Mouse (Mus musculus): ENCODE measurements around the gene Mtor. TPM values are rescaled to one million over a fixed set of nuclear protein-coding genes. Genes with fewer than 3 reads are reported as not detected.

The Mtor gene
- polyA plus RNA-seq, 1 experiment from 2014 or later = 19.8 TPM

DNA sequence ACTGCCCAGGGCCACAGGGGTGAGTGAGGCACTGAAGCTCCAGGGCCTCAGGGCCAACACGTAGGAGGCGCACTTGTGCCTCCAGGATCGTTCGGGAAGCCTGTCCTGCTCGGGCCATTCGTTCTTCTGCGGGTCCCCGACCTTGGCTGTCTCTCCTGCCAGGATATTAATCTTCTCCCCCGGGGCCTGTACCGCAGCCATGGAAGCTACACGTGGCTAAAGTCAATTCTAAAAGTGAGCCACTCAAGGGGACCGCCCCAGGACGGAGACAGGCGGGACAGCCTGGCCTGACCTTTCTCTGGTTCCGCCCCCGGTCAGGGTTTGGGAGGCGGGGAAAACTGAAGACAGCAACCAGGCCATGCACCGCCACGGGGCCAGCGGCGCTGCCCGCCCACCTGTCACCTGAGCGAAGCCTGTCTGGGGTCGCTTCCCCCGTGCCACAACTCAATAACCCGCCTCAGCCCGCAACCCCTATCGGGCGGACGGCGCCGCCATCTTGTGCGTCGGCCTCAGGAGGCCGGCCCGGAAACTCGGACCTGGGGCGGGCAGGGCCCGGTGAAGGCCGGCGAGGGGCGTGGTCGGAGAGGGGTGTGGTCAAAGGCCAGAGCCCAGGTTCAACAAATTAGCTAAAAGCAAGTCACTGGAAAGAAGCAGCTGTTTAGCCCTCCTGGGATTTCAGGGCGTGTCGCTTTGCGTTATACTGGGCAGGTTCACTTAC is 4.0 kb upstream of the Mtor start, which contains the start of gene Ubiad1:
TSS of gene Ubiad1 (minus strand) at position 522 of the 718 bp plus-strand sequence.
- H3K27me3 ChIP-seq = no peaks in the 10 kb centered on the region
- under 1% methylated on average over 46 of the region's 46 CpGs for WGBS
- peak within 1 kb of the TSS; percentile 57; the same call in 1 of the 2 replicates for H3K27ac ChIP-seq

DNA sequence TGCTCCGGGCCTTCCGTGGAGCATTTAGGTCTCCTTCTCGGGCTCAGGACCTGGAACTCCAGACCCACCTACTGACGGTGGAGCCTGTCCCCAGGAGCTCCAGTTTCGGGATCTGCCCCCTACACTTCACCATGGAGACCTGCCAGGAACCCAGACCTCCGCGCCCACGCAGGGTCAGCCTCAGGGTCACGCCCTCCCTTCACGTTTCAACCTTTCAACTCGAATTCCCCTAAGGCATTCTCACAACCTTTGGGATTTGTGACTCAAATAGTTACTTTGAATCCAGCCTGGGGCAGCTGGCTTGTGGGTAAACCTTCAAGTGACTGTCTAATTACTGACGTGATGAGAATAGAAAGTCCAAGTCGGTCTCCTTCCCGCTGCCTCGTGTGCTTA is 438 bp downstream of the Mtor start:
- Histone ChIP-seq H3K27me3 (no peaks in the 10 kb centered on the region), H3K4me1 (peaks cover 16% of the 10 kb centered on the region), H3K27ac (peak overlapping the region; percentile 48; the same call in 1 of the 2 replicates), H3K9ac (peak overlapping the region; percentile 86), H3K9me3 (no peaks in the 10 kb centered on the region), H3K36me3 (peaks cover 18% of the 10 kb centered on the region), H3K4me2 (replicated peaks) (peak overlapping the region; percentile 79), H3K4me3 (peak overlapping the region; percentile 88)
- no peak for ATAC-seq (ENCODE audit: insufficient number of reproducible peaks, insufficient read depth, low FRiP score, low TSS enrichment)
- under 1% methylated on average over 15 of the region's 15 CpGs for WGBS

More for the DNA sequence above, 4.0 kb upstream of the Mtor start, which contains the start of gene Ubiad1:
- peak; percentile 42; the same call in 1 of the 2 replicates for ATAC-seq (ENCODE audit: insufficient number of reproducible peaks, insufficient read depth, low FRiP score, low TSS enrichment)
- Histone ChIP-seq H3K9me3 (no peaks in the 10 kb centered on the region), H3K9ac (peak within 1 kb of the TSS; percentile 78), H3K4me1 (peaks cover 18% of the 10 kb centered on the region), H3K4me2 (replicated peaks) (peak within 1 kb of the TSS; percentile 88), H3K36me3 (no peaks in the 10 kb centered on the region), H3K4me3 (peak within 1 kb of the TSS; percentile 81)

- no peak for ATAC-seq (ENCODE audit: insufficient number of reproducible peaks, insufficient read depth, low FRiP score, low TSS enrichment)
- Histone ChIP-seq H3K27me3 (no peaks in the 10 kb centered on the region), H3K36me3 (peaks cover 64% of the 10 kb centered on the region), H3K4me3 (no peak overlapping the region), H3K9ac (no peak overlapping the region), H3K9me3 (no peaks in the 10 kb centered on the region), H3K4me1 (peaks cover 8% of the 10 kb centered on the region), H3K4me2 (replicated peaks) (no peak overlapping the region), H3K27ac (no peak overlapping the region)
- WGBS = 91% methylated on average over 11 of the region's 11 CpGs
These were observed 5.3 kb downstream of the Mtor start for GRCm38 (mm10) chr4:148453707-148454106.

DNA sequence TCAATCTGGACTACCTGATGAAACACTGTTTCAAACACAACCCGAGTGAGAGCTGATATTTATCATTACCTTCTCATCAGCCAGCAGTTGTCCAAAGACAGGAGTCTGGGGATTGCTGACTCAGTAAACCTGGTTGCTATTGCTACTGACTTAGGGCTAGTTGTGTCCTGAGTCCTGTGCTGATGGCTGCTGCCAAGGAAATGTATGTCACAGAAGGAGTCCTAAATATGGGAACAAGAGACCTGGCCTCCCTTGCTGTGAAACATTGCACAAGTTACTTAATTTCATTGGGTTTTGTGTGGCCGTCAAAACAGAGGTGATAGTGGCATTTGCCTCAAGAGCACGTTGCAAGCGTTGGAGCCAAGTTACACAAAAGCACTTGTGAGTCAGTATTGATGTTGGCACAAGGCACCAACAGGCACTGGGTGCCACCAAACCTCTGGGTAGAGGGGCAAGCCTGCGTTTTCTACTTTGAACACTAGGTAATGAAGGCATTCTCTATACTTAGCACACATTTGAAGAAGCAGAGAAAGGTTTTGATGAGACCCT is 7.1 kb downstream of the Mtor start:
- H3K9me3 ChIP-seq = no peaks in the 10 kb centered on the region
- no peaks in the 10 kb centered on the region for H3K27me3 ChIP-seq
- WGBS = 95% methylated on average over 5 of the region's 5 CpGs
- no peaks in the 10 kb centered on the region for H3K4me1 ChIP-seq
- H3K36me3 ChIP-seq = peaks cover 82% of the 10 kb centered on the region
- no peak overlapping the region for H3K4me3 ChIP-seq
- no peak for ATAC-seq (ENCODE audit: insufficient number of reproducible peaks, insufficient read depth, low FRiP score, low TSS enrichment)
- no peak overlapping the region for H3K27ac ChIP-seq
- H3K9ac ChIP-seq = no peak overlapping the region
- H3K4me2 ChIP-seq (replicated peaks) = no peak overlapping the region

DNA sequence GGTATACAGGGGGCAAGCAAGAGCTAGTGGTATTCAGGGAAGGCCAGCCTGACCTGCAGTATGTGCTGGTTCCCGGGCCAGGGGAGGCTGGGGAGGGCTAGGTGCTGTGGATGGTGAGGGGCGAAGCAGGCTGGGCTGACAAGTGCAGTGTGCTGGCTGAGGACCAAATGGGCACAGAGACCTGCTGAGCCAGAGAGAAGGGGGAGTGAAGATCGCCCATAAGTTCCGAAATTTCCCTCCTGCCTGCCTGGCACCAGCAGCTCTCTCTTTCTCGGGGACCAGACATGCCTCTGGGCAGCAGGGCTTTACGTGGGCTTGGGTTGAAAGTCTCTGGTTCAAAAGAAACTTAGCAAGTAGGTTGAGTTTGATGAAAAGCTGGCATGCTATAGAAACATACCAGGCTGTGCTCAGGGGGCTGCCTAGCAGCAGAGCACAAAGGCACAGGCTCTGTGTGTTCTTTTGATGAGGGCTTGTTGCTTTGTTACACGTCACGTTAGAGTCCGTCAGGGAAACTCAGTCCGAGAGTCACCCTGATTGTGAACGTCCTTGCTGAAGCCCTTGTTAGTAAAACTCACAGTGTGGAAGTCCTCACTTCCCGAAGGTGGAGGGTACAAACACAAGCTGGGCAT is 12.4 kb downstream of the Mtor start:
- Histone ChIP-seq H3K9ac (no peak overlapping the region), H3K4me3 (no peak overlapping the region), H3K9me3 (no peaks in the 10 kb centered on the region), H3K27ac (no peak overlapping the region), H3K36me3 (peaks cover 97% of the 10 kb centered on the region), H3K4me2 (replicated peaks) (no peak overlapping the region), H3K4me1 (no peaks in the 10 kb centered on the region), H3K27me3 (no peaks in the 10 kb centered on the region)
- no peak for ATAC-seq (ENCODE audit: insufficient number of reproducible peaks, insufficient read depth, low FRiP score, low TSS enrichment)
- WGBS = 88% methylated on average over 12 of the region's 12 CpGs

GRCm38 (mm10) chr4:148461772-148462171 is 13.4 kb downstream of the Mtor start:
- WGBS = 82% methylated on average over 4 of the region's 4 CpGs
- Histone ChIP-seq H3K27ac (no peak overlapping the region), H3K4me2 (replicated peaks) (no peak overlapping the region), H3K9ac (no peak overlapping the region), H3K27me3 (no peaks in the 10 kb centered on the region), H3K9me3 (no peaks in the 10 kb centered on the region), H3K4me1 (no peaks in the 10 kb centered on the region), H3K4me3 (no peak overlapping the region), H3K36me3 (peaks cover 97% of the 10 kb centered on the region)
- ATAC-seq (ENCODE audit: insufficient number of reproducible peaks, insufficient read depth, low FRiP score, low TSS enrichment) = no peak

GRCm38 (mm10) chr4:148462717-148463116 is 14.3 kb downstream of the Mtor start:
- ATAC-seq (ENCODE audit: insufficient number of reproducible peaks, insufficient read depth, low FRiP score, low TSS enrichment) = no peak
- Histone ChIP-seq H3K27me3 (no peaks in the 10 kb centered on the region), H3K4me3 (no peak overlapping the region), H3K27ac (no peak overlapping the region), H3K36me3 (peaks cover 97% of the 10 kb centered on the region), H3K9me3 (no peaks in the 10 kb centered on the region), H3K9ac (no peak overlapping the region), H3K4me2 (replicated peaks) (no peak overlapping the region), H3K4me1 (no peaks in the 10 kb centered on the region)
- 91% methylated on average over 13 of the region's 13 CpGs for WGBS

DNA sequence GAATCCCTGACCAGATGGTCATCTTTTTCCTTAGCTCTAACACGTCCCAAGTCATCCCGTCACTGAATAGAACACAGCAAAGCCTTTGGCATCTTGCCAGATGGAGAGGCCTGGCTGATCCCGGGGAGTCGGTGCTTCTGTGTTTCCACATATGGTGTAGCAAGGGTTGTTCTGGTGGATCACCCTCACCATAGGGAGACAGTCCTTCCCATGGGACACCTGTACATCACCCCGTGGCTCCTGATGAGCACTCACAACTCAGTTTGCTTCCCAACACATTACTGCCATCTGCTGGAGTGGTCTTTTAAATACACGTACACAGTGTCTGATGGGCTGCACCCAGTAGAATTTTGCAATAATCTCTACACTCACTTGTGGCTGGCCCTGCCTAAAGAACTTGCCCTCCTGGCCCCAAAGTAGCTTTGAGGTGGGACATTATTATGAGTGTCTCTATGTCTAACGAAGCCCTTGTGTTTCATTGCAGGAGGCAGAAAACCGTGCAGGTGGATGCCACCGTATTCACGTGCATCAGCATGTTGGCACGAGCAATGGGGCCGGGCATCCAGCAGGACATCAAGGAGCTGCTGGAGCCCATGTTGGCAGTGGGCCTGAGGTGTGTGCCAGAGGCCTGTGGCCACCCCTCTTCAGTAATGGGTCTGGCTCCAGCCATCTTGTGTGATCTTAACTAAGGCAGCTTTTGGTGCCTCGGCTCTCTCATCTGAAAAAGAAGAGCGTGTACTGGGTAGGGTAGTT is 15.0 kb downstream of the Mtor start:
- ATAC-seq (ENCODE audit: insufficient number of reproducible peaks, insufficient read depth, low FRiP score, low TSS enrichment) = no peak
- Histone ChIP-seq H3K9ac (no peak overlapping the region), H3K36me3 (peaks cover 97% of the 10 kb centered on the region), H3K27ac (no peak overlapping the region), H3K27me3 (no peaks in the 10 kb centered on the region), H3K9me3 (no peaks in the 10 kb centered on the region), H3K4me2 (replicated peaks) (no peak overlapping the region), H3K4me1 (no peaks in the 10 kb centered on the region), H3K4me3 (no peak overlapping the region)
- 84% methylated on average over 14 of the region's 14 CpGs for WGBS

DNA sequence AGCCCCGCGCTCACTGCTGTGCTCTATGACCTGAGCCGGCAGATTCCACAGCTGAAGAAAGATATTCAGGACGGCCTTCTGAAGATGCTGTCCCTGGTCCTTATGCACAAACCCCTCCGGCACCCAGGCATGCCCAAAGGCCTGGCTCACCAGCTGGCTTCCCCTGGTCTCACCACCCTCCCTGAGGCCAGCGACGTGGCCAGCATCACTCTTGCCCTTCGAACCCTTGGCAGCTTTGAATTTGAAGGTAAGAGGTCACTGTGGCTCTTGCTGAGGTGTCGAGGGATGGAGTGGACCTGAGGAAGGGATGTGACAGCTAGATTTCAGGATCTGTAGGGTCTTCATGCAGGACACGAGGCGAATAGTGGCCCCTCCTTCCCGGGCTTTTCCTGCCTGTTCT is 15.9 kb downstream of the Mtor start:
- Histone ChIP-seq H3K4me3 (no peak overlapping the region), H3K36me3 (peaks cover 96% of the 10 kb centered on the region), H3K4me1 (no peaks in the 10 kb centered on the region), H3K9me3 (no peaks in the 10 kb centered on the region), H3K27ac (no peak overlapping the region), H3K27me3 (no peaks in the 10 kb centered on the region), H3K4me2 (replicated peaks) (no peak overlapping the region), H3K9ac (no peak overlapping the region)
- WGBS = 89% methylated on average over 12 of the region's 12 CpGs
- no peak for ATAC-seq (ENCODE audit: insufficient number of reproducible peaks, insufficient read depth, low FRiP score, low TSS enrichment)

GRCm38 (mm10) chr4:148464869-148465268 is 16.5 kb downstream of the Mtor start:
- ATAC-seq (ENCODE audit: insufficient number of reproducible peaks, insufficient read depth, low FRiP score, low TSS enrichment) = no peak
- WGBS = 94% methylated on average over 12 of the region's 12 CpGs
- Histone ChIP-seq H3K4me2 (replicated peaks) (no peak overlapping the region), H3K9ac (no peak overlapping the region), H3K4me1 (no peaks in the 10 kb centered on the region), H3K36me3 (peaks cover 95% of the 10 kb centered on the region), H3K27me3 (no peaks in the 10 kb centered on the region), H3K27ac (no peak overlapping the region), H3K9me3 (no peaks in the 10 kb centered on the region), H3K4me3 (no peak overlapping the region)

DNA sequence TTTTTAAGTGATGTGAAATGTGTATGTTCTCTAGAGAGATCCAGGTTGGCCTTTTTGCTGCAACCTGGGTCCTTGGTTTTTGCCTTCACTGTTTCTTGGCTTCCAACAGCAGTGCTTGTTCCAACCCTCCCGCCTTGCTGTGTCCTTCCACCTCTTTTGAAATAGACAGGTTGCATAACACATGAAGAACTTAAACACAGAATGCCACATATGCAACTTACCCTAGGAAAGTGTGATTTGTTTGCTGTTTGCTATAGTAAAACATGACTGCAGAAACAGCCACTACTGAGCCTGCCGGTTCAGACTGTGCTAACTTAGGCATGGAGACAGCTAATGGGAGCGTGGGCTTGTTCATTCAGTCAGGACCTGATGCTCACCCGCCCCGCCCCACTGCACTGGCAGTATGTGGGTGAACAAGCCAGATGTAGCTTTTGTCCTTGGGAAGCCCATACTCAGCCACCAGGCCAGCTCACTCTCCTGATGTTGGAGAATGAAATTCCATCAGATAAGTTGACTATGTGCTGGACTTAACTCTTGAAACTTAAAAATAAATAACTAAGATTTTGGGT is 18.2 kb downstream of the Mtor start:
- Histone ChIP-seq H3K4me3 (no peak overlapping the region), H3K4me1 (no peaks in the 10 kb centered on the region), H3K9ac (no peak overlapping the region), H3K27me3 (no peaks in the 10 kb centered on the region), H3K4me2 (replicated peaks) (no peak overlapping the region), H3K9me3 (no peaks in the 10 kb centered on the region), H3K36me3 (peaks cover 92% of the 10 kb centered on the region), H3K27ac (no peak overlapping the region)
- WGBS = 94% methylated on average over 5 of the region's 5 CpGs
- ATAC-seq (ENCODE audit: insufficient number of reproducible peaks, insufficient read depth, low FRiP score, low TSS enrichment) = no peak
